Mouse (Mus musculus) layer of hippocampus, postnatal 10 days (tissue): ENCODE results near the gene Ltk. TPM values are rescaled to one million over a fixed set of nuclear protein-coding genes. Genes with fewer than 3 reads are reported as not detected.

Experiments
- DNase-seq, 2 experiments: peaks; one replicate each; pipeline ENCODE4 v3.0.0; 2021; ENCODE audit warnings: low spot score in 2 of 2
- long read RNA-seq: library from polyadenylated mRNA; stranded (forward); transcript quantifications from one replicate; pipeline ENCODE4 v2.0.0, GENCODE M21; 2023
- total RNA-seq, 2 experiments: library from RNA; stranded (reverse); gene quantifications; 2 replicates each; pipeline ENCODE4 v1.2.3; 2021

Gene Ltk
- 1 to 10 TPM; 3.6 to 4.8 TPM for total RNA-seq
- long read RNA-seq, partial matches to known transcripts, result 1 of 4 reads
- long read RNA-seq, other reads (novel, unspliced or antisense), result 2 of 4 reads

DNA sequence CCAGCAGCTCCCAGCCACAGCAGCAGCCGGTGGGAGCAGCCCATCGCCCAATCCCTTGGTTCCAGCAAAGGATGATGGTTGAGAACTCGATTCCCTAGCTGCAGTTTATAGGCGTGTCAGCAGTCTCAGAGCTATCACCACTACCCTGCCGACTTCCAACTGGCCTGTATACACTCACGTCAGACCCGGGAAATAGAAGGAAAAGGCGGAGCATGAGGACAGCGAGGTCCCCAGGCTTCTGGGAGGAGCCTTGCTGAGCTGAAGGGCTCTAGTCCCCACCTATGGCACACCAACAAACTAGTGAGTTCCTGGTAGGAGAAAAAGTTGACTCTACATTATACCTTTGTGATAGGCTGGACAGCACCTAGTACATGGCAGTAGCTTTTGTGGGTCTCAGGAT, at the start of gene Ltk:
Gene Ltk (minus strand): TSS at position 181 of the 400 bp plus-strand sequence.
- DNase-seq, result no peak

GRCm38 (mm10) chr2:119808881-119809280, 48.6 kb upstream of the Ltk start:
- no peak for DNase-seq

DNA sequence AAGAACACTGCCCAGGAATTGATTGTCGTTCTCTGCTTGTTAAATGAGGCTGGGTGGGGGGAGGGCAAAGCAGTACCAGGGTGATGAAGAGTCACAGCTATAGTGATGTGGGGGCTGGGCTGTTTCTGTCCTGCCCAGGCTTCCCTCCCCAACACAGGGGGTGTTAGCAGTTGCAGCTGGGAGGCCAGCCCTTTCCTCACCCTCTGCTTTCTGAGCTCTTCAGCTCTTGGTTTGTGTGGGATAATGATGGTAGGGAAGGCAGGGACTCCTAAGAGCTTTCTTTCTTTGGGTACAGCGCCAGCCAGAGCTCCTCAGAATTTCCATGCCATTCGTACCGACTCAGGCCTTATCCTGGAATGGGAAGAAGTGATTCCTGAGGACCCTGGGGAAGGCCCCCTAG, 48.2 kb upstream of the Ltk start:
- DNase-seq, result no peak

DNA sequence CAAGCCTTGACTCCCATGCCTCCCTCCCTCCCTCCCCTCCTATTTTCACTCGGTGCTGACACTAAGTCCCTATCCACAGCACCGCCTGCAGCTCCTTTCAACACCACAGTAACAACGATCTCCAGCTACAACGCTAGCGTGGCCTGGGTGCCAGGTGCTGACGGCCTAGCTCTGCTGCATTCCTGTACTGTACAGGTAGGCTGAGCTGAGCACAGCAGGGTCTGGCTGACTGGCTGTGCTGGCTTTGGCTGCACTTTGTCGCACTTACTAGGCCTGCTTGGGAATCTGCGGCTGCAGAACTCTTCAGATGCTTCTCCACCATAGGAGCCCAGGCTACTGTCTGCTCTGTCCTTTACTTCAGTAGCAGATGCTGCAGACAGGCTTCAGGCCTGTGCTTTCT, 45.3 kb upstream of the Ltk start:
- DNase-seq, result no peak

- no peak for DNase-seq
These were observed 44.5 kb upstream of the Ltk start for GRCm38 (mm10) chr2:119804776-119805175.

- DNase-seq, result no peak
These were observed 44.0 kb upstream of the Ltk start for GRCm38 (mm10) chr2:119804275-119804628.

DNA sequence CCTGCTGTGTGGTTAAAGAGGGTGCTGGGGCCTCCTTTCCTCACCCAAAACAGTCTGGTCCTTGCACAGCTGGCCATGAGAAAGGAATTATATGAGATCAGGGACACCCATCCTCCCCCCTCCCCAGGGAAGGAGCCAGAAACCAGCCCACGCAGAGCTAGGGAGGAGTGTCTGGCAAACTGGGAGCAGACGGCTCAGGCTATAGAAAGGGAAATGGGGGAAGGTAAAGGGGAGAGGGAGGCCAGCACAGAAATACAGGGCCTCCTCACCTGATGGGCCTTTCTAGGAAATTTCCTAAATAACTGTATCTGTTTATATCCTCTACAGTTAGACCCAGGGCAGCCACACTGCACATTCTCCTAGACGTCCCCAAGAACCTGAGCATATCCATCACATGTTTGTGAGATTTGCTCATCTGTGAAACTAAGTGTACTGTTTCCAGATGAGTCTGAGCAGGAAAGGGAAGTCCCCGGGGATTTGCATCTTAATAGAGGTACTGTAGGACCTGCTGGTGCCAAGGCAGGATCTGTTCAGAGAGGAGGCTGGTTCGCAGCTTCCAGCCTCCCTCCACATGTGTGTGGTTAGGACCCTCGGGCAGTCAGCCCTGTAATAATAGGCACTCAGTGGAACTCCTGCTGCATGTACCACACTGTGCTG, 43.5 kb upstream of the Ltk start:
- DNase-seq, result no peak

- DNase-seq, result no peak
These were observed 42.8 kb upstream of the Ltk start for GRCm38 (mm10) chr2:119802767-119803617.

DNA sequence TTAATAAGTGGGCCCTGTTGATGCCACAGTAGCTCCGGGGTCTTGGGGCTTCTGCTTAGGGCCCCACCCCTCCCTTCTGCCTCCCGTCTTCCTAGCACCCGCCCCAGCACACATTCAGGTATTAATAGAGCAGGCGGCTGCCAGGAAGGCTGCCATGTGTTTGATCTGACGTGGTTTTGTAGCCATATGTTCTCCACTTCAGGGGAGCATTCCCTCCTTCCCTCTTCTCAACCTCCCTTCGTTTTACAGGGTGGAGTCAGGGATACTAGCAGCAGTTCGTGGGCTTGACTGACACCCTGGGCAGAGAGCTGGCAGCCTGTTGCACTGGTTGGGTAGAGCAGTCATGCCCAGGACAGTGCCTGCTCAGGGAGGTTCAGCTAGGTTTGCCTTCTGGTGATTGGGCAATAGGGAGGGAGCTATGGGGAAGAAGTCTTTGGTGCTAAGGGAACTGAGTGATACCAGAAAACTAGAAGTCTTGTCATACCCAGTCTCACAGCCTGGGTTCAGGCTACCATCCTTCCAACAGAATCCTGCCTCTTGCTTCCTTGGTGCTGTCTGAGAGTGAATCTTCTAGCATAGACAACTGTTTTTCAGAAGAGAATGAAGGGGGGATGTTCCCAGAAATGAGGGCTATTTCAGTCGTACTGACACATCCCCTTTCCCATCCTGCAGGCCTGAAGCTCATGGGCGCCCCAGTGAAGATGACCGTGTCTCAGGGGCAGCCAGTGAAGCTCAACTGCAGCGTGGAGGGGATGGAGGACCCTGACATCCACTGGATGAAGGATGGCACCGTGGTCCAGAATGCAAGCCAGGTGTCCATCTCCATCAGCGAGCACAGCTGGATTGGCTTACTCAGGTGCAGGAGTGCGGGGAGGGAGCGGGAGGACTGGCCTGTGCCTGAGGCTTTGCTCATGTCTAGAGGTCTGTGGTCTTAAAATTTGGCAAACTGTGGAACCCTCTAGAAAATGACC, 40.9 kb upstream of the Ltk start:
- DNase-seq, result no peak

- no peak for DNase-seq
These were observed 39.8 kb upstream of the Ltk start for GRCm38 (mm10) chr2:119799961-119800550.

- DNase-seq, result peak; percentile 24 to 57
These were observed 39.1 kb upstream of the Ltk start for GRCm38 (mm10) chr2:119799181-119799960.

- DNase-seq, result peak; percentile 57 to 74
These were observed 38.2 kb upstream of the Ltk start for GRCm38 (mm10) chr2:119798246-119798927.

DNA sequence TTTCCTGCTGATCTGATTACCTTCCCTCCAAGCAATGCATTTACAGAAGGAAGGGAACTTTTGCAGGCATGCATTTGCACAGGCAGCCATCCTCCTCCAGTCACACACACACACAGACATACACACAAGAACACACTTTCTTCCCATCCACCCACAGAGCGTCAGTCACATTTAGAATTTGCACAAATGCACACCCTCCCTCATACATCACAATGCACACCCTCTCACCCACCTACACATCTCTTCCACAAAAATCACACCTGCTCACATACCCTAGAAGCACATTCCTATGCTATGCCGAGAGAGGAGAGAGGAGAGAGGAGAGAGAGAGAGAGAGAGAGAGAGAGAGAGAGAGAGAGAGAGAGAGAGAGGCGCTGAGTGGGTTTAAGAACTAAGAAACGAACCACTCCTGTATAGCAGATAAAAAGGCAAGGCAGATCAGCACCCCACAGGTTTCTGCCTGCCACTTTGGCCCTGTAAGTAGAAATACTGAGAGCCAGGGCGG, 37.1 kb upstream of the Ltk start, which contains the start of gene Tyro3:
Gene Tyro3 (plus strand): TSS at position 455 of the 505 bp plus-strand sequence.
- no peak for DNase-seq

DNA sequence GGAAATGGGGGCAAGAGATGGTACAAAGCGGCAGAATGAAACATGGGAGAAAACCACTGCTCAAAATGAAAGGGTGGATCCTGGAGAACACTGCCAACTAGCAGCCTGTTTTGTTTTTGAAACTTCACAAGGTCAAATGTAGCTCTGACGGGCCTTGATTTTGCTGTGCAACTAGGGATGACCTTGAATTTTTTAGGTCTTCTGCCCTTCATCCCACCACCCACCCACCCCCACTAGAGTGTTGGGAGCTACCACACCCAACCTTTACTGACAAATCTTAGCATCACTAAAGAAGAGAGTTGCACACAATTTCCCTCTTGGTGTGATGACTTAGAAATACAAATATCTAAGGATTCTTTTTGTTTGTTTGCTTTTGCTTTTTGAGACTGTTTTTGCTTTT, 29.8 kb upstream of the Ltk start:
- no peak for DNase-seq

DNA sequence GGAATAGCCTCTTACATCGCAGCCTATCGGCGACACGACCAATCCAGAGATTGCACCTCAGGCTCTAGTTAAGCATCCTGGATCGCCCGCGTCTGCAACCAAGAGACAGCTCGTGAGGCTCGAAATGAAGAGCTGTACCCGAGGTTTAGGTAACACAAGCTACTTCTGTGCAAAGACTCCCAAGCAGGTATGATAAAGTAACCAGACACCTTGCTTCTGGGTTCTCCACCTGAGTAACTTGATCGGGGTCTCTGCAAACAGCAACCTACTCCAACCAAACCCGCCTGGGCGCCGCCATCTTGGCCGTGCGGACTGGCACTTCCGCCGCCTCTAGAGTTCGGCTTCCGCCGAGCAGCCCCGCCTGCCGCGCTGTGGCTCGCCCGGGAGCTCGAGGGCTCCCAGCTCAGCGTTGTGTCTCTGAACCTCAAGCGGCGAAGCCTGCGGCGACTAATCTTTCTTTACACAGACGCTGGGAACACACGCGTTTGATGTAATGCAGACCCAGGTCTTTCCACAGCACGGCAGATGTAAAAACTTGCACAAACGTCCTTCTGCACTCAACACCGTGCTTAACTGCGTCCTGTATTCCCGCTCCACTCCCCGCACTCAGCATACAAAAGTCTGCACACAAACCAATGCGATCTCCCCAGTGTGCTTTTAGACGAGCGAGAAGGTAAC, 27.1 kb upstream of the Ltk start, which contains the start of gene Rpap1:
Gene Rpap1 (minus strand): TSS at position 332 of the 678 bp plus-strand sequence.
- peak; percentile 83 to 87 for DNase-seq

DNA sequence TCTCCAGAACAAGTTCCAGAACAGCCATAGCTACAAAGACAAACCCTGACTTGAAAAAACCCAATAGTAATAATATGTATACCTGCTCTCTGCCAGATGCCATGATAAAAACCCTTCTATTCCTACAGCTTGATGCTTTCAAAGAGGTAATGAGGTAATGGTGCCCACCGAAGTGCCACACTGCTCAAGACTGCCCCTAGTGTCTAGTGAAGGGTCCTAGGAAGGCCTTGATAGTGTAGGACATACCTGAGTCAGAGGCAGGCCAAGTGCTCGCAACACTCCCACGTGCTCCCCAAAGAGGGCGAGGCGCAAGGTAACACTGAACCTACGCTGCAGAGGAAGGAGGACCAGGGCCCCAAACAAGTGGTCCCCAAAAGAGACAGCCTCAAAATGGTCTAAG, 7.0 kb upstream of the Ltk start:
- no peak for DNase-seq

- no peak for DNase-seq
These were observed 3.7 kb upstream of the Ltk start for GRCm38 (mm10) chr2:119763924-119764323.

- DNase-seq, result no peak
These were observed 2.0 kb upstream of the Ltk start for GRCm38 (mm10) chr2:119762276-119762675.
